Comparison of ENCODE assay signal across 8 mouse cellular contexts in genomic region chr2:118902051-118903025, GRCm38 (mm10). TPM values are rescaled to one million over a fixed set of nuclear protein-coding genes. Genes with fewer than 3 reads are reported as not detected.
DNase-seq lines count a peak whose midpoint lies in the region; ATAC-seq and TF ChIP-seq lines count a peak whose summit lies in the region.

No protein-coding gene starts in this region.

- peak overlapping the region; percentile 75 for H3K9ac ChIP-seq in intestine, embryonic 14.5 days (ENCODE audit: low read length)
- H3K9ac ChIP-seq in liver, embryonic 15.5 days = peak overlapping the region; percentile 95
- peak overlapping the region; percentile 93 for H3K9ac ChIP-seq in neural tube, embryonic 12.5 days

- peaks cover 54% of the 10 kb centered on the region for H3K27me3 ChIP-seq in intestine, embryonic 14.5 days (replicated peaks; ENCODE audit: control insufficient read depth, insufficient read depth, low read length)
- peaks cover 54% of the 10 kb centered on the region for H3K27me3 ChIP-seq in liver, embryonic 15.5 days
- peaks cover 31% of the 10 kb centered on the region for H3K27me3 ChIP-seq in neural tube, embryonic 12.5 days (replicated peaks)

- intact Hi-C loops in left cerebral cortex, postnatal 4 days (cut with DNase I) = loop anchor here (5.0 kb wide), 1 partner anchor 75 kb away; no protein-coding TSS in a partner anchor
- intact Hi-C loops in gastrocnemius, adult 2 months (cut with DNase I) = no loop called here

- peaks cover 17% of the 10 kb centered on the region for H3K4me1 ChIP-seq in intestine, embryonic 14.5 days (replicated peaks; ENCODE audit: control insufficient read depth, insufficient read depth, low read length)
- H3K4me1 ChIP-seq in liver, embryonic 15.5 days (replicated peaks) = peaks cover 77% of the 10 kb centered on the region
- H3K4me1 ChIP-seq in neural tube, embryonic 12.5 days = peaks cover 64% of the 10 kb centered on the region

- peak; percentile 23 for ATAC-seq in intestine, embryonic 14.5 days (replicated peaks; ENCODE audit: low FRiP score, low TSS enrichment, low read depth)
- ATAC-seq in liver, embryonic 15.5 days (ENCODE audit: insufficient read depth) = peak; percentile 24
- ATAC-seq in neural tube, embryonic 12.5 days (ENCODE audit: low FRiP score, low read depth) = peak; percentile 5; the same call in 1 of the 2 replicates

- peak; percentile 49 for DNase-seq in left cerebral cortex, postnatal 4 days
- no peak for DNase-seq in left cerebral cortex, adult 11 months (ENCODE audit: low spot score)
- peak; percentile 50 to 64 for DNase-seq in cerebellum, adult 18-20 months
- peak; percentile 70 for DNase-seq in gastrocnemius, adult 2 months
- peak; percentile 79 for DNase-seq in intestine, embryonic 14.5 days (ENCODE audit: low spot score)
- peak; percentile 26 to 67 for DNase-seq in thymus, postnatal 36 days

- peak overlapping the region; percentile 99 for H3K4me3 ChIP-seq in gastrocnemius, adult 2 months
- peak overlapping the region; percentile 80 for H3K4me3 ChIP-seq in intestine, embryonic 14.5 days (ENCODE audit: low read depth, low read length)
- peak overlapping the region; percentile 98 for H3K4me3 ChIP-seq in liver, embryonic 15.5 days (replicated peaks)
- peak overlapping the region; percentile 92 for H3K4me3 ChIP-seq in neural tube, embryonic 12.5 days

- peak; percentile 52 for TF ChIP-seq CTCF in gastrocnemius, adult 2 months (IDR thresholded peaks at IDR 0.05)

- no peaks in the 10 kb centered on the region for H3K36me3 ChIP-seq in intestine, embryonic 14.5 days (ENCODE audit: control insufficient read depth, insufficient read depth, low read length)
- no peaks in the 10 kb centered on the region for H3K36me3 ChIP-seq in liver, embryonic 15.5 days (replicated peaks)
- no peaks in the 10 kb centered on the region for H3K36me3 ChIP-seq in neural tube, embryonic 12.5 days

- H3K4me2 ChIP-seq in intestine, embryonic 14.5 days (ENCODE audit: low read length) = peak overlapping the region; percentile 99
- H3K4me2 ChIP-seq in liver, embryonic 15.5 days = peak overlapping the region; percentile 100
- H3K4me2 ChIP-seq in neural tube, embryonic 12.5 days (replicated peaks) = peak overlapping the region; percentile 99

- WGBS in intestine, embryonic 14.5 days = under 1% methylated on average over 96 of the region's 106 CpGs
- WGBS in liver, embryonic 15.5 days (ENCODE audit: insufficient replicate concordance) = under 1% methylated on average over 103 of the region's 106 CpGs
- under 1% methylated on average over 84 of the region's 106 CpGs for WGBS in neural tube, embryonic 12.5 days

- no peaks in the 10 kb centered on the region for H3K9me3 ChIP-seq in intestine, embryonic 14.5 days (ENCODE audit: control insufficient read depth, low read length)
- H3K9me3 ChIP-seq in liver, embryonic 15.5 days (replicated peaks) = no peaks in the 10 kb centered on the region
- H3K9me3 ChIP-seq in neural tube, embryonic 12.5 days = no peaks in the 10 kb centered on the region

- H3K27ac ChIP-seq in gastrocnemius, adult 2 months = peak overlapping the region; percentile 68
- H3K27ac ChIP-seq in intestine, embryonic 14.5 days (ENCODE audit: low read depth) = peak overlapping the region; percentile 64; the same call in 1 of the 2 replicates
- peak overlapping the region; percentile 93 for H3K27ac ChIP-seq in liver, embryonic 15.5 days (replicated peaks)
- H3K27ac ChIP-seq in neural tube, embryonic 12.5 days = peak overlapping the region; percentile 91

RNA-seq across cellular contexts. Expression of gene Bahd1, which starts 2.2 kb away (rescaled TPM):
- total RNA-seq in left cerebral cortex, postnatal 4 days (2021) = 10 to 100 TPM; 32.3 to 35.6 TPM
- 1 to 10 TPM; 5.2 to 6.4 TPM for total RNA-seq in gastrocnemius, adult 2 months (2021)
- 0.93 and 1.7 TPM in 2 replicates for polyA plus RNA-seq in intestine, embryonic 14.5 days (2014; fragmentation: Nextera tagmentation; extraction: Ambion mirVana)
- 3.2 and 4.3 TPM in 2 replicates for polyA plus RNA-seq in liver, embryonic 15.5 days (2015; fragmentation: Nextera tagmentation; extraction: Ambion mirVana)
- polyA plus RNA-seq in neural tube, embryonic 12.5 days (2016; fragmentation: Nextera tagmentation; extraction: Ambion mirVana) = 8.1 and 8.6 TPM in 2 replicates

RNA-seq across cellular contexts. Expression of gene Chst14, which starts 24.0 kb away (rescaled TPM):
- total RNA-seq in left cerebral cortex, postnatal 4 days (2021) = 1 to 10 TPM; 4.0 to 4.3 TPM
- 1 to 10 TPM; 1.6 to 2.3 TPM for total RNA-seq in gastrocnemius, adult 2 months (2021)
- polyA plus RNA-seq in intestine, embryonic 14.5 days (2014; fragmentation: Nextera tagmentation; extraction: Ambion mirVana) = 32.2 and 32.7 TPM in 2 replicates
- 4.5 and 5.7 TPM in 2 replicates for polyA plus RNA-seq in liver, embryonic 15.5 days (2015; fragmentation: Nextera tagmentation; extraction: Ambion mirVana)
- 18.3 and 18.4 TPM in 2 replicates for polyA plus RNA-seq in neural tube, embryonic 12.5 days (2016; fragmentation: Nextera tagmentation; extraction: Ambion mirVana)

RNA-seq across cellular contexts. Expression of gene Ivd, which starts 40.6 kb away (rescaled TPM):
- 10 to 100 TPM; 50.7 to 57.6 TPM for total RNA-seq in left cerebral cortex, postnatal 4 days (2021)
- 100 to 1,000 TPM; 122 to 189 TPM for total RNA-seq in gastrocnemius, adult 2 months (2021)
- polyA plus RNA-seq in intestine, embryonic 14.5 days (2014; fragmentation: Nextera tagmentation; extraction: Ambion mirVana) = 51.6 and 51.9 TPM in 2 replicates
- 35.8 and 43.5 TPM in 2 replicates for polyA plus RNA-seq in liver, embryonic 15.5 days (2015; fragmentation: Nextera tagmentation; extraction: Ambion mirVana)
- 54.1 and 58.5 TPM in 2 replicates for polyA plus RNA-seq in neural tube, embryonic 12.5 days (2016; fragmentation: Nextera tagmentation; extraction: Ambion mirVana)
